Mouse (Mus musculus): ENCODE measurements around the gene Dlg2.

Gene Dlg2

GRCm38 (mm10) chr7:92184371-92185059 is 1708.0 kb downstream of the Dlg2 start:
- DNase-seq (ENCODE audit: low spot score) = no peak

GRCm38 (mm10) chr7:92186341-92186740 is 1709.9 kb downstream of the Dlg2 start:
- DNase-seq (ENCODE audit: low spot score) = no peak

GRCm38 (mm10) chr7:92189149-92189548 is 1712.7 kb downstream of the Dlg2 start:
- DNase-seq (ENCODE audit: low spot score) = no peak

GRCm38 (mm10) chr7:92196004-92196403 is 1719.5 kb downstream of the Dlg2 start:
- no peak for DNase-seq (ENCODE audit: low spot score)

GRCm38 (mm10) chr7:92197621-92198020 is 1721.1 kb downstream of the Dlg2 start:
- DNase-seq (ENCODE audit: low spot score) = no peak

GRCm38 (mm10) chr7:92199131-92199530 is 1722.7 kb downstream of the Dlg2 start:
- no peak for DNase-seq (ENCODE audit: low spot score)

- DNase-seq (ENCODE audit: low spot score) = no peak
Measured at GRCm38 (mm10) chr7:92210701-92211100, 1734.2 kb downstream of the Dlg2 start.

GRCm38 (mm10) chr7:92213751-92214150 is 1737.3 kb downstream of the Dlg2 start:
- DNase-seq (ENCODE audit: low spot score) = no peak

- DNase-seq (ENCODE audit: low spot score) = no peak
Measured at GRCm38 (mm10) chr7:92218171-92218570, 1741.7 kb downstream of the Dlg2 start.

- DNase-seq (ENCODE audit: low spot score) = no peak
Measured at GRCm38 (mm10) chr7:92220619-92221018, 1744.1 kb downstream of the Dlg2 start.

GRCm38 (mm10) chr7:92234476-92235202 is 1758.2 kb downstream of the Dlg2 start:
- DNase-seq (ENCODE audit: low spot score) = no peak

- DNase-seq (ENCODE audit: low spot score) = peak; percentile 21
Measured at GRCm38 (mm10) chr7:92235541-92236031, 1759.1 kb downstream of the Dlg2 start.

- DNase-seq (ENCODE audit: low spot score) = no peak
Measured at GRCm38 (mm10) chr7:92240908-92241307, 1764.4 kb downstream of the Dlg2 start.

- DNase-seq (ENCODE audit: low spot score) = no peak
Measured at GRCm38 (mm10) chr7:92247594-92247993, 1771.1 kb downstream of the Dlg2 start.

- DNase-seq (ENCODE audit: low spot score) = no peak
Measured at GRCm38 (mm10) chr7:92248619-92249018, 1772.1 kb downstream of the Dlg2 start.

- no peak for DNase-seq (ENCODE audit: low spot score)
Measured at GRCm38 (mm10) chr7:92258148-92258547, 1781.7 kb downstream of the Dlg2 start.

GRCm38 (mm10) chr7:92258701-92259100 is 1782.2 kb downstream of the Dlg2 start:
- DNase-seq (ENCODE audit: low spot score) = no peak

GRCm38 (mm10) chr7:92264325-92264724 is 1787.9 kb downstream of the Dlg2 start:
- no peak for DNase-seq (ENCODE audit: low spot score)

GRCm38 (mm10) chr7:92264964-92265363 is 1788.5 kb downstream of the Dlg2 start:
- no peak for DNase-seq (ENCODE audit: low spot score)

- DNase-seq (ENCODE audit: low spot score) = no peak
Measured at GRCm38 (mm10) chr7:92275353-92275752, 1798.9 kb downstream of the Dlg2 start.

- no peak for DNase-seq (ENCODE audit: low spot score)
Measured at GRCm38 (mm10) chr7:92277629-92278028, 1801.2 kb downstream of the Dlg2 start.

GRCm38 (mm10) chr7:92280925-92281324 is 1804.5 kb downstream of the Dlg2 start:
- peak; percentile 34 for DNase-seq (ENCODE audit: low spot score)

GRCm38 (mm10) chr7:92287058-92287457 is 1810.6 kb downstream of the Dlg2 start:
- no peak for DNase-seq (ENCODE audit: low spot score)

All from embryo, embryonic 10 days (tissue).